Mouse (Mus musculus) thymus, postnatal 10 days (tissue): Measurements from ENCODE around the gene Psmg4.

Source experiments
- DNase-seq, 2 experiments: peaks; one replicate each; pipeline ENCODE4 v3.0.0; 2021; ENCODE audit warnings: low spot score in 2 of 2

Gene Psmg4

DNA sequence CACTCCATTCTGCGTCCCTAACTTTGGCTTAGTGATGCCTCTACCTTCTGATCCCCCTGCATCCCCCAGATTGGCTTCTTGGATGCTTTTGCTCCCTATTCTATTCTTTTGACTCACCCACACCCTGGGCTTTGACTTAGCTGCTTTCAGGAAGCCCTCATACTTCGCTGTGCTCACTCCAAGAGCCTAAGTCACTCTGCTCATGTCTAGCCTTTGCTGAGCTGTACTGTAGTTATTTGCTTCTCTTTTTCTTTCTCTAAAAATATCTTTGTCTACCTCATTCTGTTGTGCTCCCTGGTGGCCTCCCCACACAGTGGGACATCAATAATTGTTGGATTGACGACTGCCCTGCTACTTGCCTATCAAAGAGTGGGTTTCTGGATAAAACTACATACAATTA lies 14.6 kb upstream of the Psmg4 start:
- no peak for DNase-seq

DNA sequence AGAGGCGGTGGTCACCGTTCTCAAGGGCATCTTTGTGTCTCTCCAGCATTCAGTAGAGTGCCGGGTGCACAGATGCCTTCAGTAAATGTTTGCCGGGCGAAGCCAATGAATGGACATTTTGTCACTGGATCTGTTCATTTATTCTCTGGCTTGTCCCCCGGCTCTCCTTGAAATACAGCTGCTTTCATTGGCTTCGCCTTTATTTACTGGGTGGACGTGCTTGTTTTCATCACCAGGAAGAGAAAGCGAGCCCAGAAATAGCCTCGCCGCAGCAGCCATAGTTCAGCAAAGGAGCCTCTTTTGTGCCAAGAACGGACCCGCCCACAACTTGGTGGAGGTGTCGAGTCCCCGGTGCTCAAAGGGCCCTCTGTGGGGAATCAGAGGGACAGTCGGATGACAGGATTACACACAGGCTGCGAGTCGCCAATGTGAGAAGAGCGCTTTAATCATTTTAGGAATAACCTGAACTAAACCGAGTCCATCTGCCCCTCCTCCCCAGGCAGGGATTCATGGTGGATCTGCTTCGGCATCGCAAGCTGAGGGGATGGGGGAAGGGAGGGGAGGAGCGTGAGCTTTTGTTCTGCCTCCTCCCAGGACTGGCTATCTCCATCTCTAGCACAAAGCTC lies 13.9 kb upstream of the Psmg4 start:
- peak in 1 of 2 experiments; percentile 47 for DNase-seq

DNA sequence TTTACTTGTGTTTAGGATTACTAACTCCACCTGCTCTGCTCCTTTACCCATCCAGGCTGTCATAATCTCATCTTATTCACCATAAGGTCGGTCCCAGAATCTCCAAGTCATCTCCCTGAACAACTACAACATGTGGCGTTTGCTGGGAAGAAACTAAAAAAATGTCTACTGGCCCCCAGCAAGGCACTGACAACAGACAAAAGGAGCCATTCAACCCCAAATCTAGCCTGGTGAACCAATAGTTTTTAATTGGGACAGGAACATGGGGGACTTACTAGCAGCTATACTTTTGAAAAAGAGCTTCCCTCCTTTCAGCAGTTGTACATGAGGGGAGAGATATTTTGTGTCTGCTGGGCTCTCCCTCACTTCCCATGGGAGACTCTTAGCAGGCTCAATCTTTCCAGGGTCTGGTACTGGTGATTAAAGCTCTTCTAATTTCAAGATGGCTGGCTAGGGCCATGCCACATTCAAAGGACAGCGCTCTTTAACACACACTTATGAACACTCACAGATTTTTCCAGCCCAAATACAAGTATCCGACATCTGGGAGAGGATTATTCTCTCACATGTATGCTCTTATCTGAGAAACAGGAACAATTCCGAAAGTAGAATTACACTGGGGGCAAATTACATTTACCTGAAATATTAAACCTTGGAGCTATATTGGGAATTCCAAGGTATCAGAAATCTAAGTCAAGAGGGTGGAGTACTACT lies 13.1 kb upstream of the Psmg4 start:
- DNase-seq = no peak

DNA sequence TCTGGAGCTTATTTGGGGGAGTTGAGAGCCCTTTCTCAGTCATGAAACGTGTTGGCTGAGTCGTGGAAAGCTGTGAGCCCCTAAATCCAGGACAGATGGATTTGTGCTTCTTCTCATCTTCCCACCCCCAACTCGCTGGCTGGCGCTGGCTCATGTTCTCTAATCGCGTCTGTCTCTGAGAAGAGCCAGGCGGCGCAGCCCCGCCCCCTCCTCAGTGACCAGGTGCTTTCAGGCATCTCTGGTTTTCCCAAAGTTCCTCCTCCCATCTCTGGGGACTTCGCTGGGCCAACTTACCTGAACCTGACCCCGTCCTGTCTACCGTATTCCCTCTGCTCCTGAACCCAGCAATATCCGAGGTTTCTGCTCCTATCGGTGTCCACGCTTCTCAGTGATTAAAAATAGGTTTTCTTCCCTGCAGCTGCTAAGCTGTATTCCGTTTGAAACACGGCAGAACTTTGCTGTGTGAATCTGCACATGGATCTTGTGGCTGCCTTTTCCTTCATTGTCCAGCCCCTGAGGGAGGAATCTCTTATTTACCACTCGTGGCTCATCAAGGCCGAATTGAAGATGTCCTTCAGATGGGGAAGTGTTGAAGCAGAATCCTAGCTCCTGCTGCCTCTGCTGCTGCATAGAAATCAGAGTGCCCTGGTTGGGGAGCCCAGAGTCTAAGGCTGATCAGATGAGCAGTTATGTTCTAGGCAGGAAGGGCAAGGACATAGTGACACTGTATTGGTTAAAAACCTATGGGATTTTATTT lies 12.3 kb upstream of the Psmg4 start:
- DNase-seq = no peak

DNA sequence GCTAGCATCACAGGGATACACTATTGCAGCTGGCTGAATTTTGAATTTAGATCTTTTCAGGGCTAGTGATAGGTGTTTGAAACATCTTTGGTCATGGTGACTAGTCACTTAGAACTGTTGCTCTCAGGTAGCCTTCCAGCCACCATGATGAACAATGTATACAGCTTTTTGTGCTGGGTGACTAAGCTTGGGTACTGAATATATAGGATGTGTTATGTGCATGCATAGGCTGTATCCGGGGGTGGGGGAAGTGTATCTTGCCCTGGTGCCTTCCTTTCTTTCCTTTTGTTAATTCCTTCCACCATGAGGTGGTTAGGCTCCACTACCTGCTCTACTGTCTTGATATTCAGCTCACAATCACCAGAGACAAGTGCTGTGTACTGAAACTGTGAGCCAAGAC lies 11.3 kb upstream of the Psmg4 start:
- no peak for DNase-seq

DNA sequence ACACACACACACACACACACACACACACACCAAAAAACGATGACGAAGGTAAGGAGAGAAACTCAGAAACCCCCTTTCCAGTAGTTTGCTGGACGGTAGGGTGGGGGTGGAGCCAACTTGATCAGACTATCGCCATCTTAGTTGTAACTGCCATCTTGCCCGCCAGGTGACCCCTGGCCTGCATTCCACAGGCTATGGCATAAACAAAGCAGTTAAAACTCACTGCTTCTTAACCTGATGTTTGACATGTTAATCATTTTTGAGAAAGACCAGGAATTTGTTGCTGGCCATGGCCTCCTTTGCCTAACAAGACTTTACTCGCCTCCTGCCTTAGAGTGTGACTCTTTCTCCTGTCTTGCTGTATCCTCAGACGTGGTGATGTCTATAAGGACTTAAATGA lies 10.1 kb upstream of the Psmg4 start:
- DNase-seq = no peak

DNA sequence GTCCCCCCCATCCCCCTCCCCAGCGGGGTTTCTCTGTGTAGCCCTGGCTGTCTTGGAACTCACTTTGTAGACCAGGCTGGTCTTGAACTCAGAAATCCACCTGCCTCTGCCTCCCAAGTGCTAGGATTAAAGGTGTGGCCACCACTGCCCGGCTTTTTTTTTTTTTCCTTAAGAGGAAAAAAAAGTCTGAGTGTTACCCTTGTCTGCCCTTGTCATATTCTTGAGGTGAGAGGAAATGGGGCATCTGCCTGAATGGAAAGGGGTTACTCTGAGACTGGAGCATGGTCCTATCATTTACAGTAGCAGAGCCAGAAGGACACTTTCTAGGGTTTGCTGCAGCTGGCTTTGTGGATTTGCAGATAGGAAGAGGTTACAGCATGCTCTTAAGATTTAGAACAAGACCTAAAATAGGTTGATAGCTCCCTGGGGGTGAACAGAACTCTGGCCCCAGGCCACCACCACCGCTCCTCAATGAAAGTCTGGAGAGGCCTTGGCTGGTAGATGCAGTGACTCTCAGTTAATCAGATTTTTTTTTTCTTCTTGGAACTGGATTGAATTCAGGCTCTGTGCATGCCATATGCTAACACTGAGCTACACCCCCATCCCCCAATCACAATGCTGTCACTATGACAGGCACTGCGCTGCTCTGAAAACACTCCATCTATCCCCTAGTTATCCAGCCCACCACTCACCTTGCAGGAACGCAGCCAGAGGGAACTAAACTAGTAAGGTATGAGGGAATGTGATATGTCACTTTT lies 9.3 kb upstream of the Psmg4 start:
- DNase-seq = no peak

DNA sequence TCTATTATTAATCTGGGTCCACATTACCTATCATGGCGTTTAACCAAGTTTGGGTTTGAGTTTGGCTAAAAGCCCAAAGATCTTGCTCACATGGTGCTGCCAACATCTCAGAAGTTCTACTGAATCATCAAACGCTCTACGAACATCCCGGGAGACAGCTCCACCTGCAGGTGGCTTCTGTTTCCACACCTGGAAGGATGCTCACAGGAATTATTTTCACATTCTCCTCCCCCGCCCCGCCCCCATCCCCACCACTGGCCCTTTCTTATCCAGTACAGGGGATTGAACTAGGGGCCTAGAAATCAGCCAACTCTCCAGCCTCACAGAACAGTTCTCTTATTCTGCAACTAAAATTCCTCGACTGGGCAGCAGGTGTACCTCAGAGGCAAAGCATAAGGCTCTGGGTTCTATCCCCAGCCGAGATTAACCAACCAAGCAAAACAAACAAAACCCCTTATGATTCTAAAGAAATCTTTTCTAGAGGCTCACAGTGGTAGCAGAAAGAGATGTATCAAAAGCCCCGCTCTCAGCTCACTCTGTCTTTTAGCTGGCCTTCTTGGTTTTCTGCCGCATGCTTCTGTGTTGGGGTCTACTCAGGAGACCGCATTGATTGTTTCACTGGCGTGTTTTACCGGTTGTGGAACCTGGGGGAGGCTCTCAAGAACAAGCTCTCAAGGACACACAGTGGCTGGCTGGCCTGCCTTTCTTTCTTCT lies 8.4 kb upstream of the Psmg4 start:
- peak; percentile 67 to 80 for DNase-seq

DNA sequence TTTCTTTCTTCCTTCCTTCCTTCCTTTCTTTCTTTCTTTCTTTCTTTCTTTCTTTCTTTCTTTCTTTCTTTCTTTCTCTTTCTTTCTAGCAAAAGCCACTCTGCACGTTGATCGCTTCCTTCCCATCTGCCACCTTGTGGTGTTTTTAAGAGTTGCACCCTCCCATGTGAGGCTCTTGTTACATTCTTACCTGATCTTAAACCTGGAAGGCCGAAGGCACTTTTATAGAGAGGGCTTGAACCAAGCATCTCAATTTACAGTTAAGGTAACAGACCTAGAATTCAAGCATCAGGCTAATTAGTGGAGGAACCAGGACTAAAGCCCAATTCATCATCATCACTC lies 7.9 kb upstream of the Psmg4 start:
- DNase-seq = peak; percentile 64 to 80

DNA sequence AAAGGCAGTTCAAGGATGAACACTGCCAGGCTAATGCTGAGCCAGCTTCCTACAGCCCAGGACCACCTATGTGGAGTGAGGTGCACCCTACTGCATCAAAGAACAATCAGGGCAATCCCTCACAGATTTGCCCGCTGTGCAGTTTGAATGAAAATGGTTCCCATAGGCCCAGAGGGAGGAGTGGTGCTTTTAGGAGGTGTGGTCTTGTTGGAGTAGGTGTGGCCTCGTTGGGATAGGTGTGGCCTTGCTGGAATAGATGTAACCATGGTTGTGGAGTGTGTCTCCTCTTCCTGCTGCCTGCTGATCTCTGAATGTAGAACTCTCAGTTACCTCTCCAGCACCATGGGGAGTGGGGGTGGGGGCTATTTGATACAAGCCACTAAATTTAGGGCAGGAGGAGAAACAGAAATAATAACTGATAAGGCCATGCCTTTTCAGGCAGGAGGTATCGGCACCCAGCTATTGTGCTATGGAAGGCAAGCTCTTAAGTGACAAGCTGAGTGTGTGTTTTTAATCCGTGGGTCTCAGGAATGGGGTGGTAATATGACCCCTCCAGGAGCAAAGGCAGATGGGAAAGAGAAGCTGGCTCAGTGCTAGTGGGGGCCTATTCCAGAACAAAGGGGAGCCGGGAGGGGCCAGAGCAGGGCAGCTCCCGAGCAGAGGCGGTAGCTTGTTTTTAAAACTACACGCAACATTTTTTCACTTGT lies 6.5 kb upstream of the Psmg4 start:
- no peak for DNase-seq

DNA sequence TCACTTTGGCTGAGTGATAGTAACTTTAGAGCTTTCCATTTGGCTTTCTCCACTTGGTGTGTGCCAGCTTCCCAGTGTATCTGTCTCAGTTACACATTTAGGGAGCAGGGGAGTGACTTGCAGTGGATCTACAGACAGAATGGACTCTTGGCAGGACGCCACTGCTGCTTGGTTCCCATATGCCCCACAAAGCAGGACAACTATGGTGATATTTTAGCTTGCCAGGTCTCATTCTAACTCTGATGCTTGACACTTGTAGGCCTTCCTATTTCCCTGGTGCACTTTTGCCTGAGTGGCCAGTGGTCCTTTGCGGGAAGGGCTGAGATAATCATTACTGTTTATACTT lies 6.0 kb upstream of the Psmg4 start:
- no peak for DNase-seq

DNA sequence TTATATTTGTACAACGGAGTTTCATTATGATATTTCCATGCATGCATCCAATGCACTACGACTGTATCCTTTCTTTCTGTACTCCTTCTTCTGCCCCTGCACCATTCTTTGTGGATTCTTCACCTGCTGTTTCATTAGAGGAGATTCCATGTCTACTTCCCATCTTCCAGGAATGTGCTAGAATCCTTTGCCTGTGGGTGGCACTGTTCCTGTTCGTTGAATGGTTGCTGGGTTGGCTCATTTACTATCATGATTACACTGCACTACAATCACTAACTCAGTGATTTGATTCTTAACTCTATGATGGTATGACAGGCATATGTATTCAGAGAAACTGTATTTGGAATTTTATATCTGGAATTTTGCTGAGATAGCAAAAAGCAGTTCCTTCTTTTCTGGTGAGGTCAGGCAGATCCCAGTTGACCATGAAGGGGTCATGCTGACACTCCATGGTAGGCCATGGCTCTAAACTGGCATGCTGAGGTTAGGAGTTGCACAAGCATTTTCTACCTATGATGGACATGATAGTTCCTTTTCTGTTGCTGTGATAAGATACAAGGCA lies 5.1 kb upstream of the Psmg4 start:
- no peak for DNase-seq

DNA sequence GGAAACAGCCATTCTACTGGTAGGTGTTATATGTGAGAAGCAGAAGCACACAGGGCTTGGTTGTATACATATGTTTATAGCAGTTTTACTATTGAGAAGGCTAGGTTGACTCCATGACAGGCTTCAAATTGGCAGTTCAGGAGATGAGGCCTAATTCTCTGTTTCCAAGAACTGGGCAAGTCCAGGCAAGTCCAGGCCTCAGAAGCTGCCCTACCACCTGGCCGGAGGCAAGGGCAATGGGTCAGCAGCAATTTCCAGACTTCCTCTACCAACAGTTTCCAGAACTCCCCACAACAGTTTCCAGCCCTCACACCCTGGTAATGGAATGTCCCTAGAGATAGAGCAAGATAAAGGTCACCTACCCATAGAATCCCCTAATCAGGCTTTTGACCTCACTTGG lies 2.8 kb upstream of the Psmg4 start:
- DNase-seq = no peak

DNA sequence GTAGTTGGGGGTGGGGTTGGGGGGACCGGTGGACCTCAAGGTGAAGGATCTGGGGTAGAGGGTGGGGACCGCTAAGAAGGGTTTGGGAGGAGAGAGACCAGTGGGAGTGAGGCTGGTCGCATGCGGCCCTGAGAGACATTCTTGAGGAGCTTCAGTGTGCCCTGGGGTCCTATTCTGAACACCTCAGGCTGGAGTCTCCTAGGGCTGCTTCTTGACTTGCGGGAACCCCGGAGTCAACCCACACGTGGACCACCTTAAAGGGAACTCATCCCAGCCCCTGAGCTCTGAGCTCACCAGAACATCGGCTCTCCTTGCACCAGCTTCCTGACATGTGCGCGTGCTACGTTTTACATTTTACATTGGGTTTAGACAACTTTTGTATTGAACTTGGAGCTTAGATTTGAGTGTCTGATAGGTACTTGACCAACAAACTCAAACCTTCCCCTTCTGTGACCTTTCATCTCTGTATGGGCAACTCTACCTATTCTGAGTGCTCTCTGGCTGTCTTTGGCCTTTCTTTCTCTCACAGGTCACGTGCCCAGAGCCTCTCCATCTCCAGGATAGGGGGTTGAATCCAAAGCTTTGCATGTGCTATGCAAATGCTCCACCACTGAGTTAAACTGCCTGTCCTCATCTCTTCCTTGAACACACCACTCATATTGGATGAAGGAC lies 676 bp downstream of the Psmg4 start:
- DNase-seq = no peak

DNA sequence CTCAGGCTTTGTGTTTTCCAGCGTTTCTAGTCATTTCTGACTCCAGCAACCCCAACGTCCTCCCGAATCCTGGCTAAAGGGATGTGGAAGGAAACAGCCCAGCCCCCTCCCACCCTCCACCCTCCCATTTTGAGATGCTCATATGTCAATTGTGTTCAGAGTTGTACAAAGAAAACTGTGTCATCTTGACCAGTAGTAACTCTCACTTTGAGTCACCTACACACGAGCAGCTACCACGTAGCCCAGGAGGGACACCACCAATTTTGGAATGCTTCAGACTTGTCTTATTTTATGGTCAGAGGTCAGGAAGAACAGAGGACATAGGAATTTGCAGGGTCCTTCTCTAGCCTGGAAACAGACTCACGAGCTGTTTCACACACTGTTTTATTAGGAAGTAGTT lies 11.3 kb downstream of the Psmg4 start:
- DNase-seq = no peak

DNA sequence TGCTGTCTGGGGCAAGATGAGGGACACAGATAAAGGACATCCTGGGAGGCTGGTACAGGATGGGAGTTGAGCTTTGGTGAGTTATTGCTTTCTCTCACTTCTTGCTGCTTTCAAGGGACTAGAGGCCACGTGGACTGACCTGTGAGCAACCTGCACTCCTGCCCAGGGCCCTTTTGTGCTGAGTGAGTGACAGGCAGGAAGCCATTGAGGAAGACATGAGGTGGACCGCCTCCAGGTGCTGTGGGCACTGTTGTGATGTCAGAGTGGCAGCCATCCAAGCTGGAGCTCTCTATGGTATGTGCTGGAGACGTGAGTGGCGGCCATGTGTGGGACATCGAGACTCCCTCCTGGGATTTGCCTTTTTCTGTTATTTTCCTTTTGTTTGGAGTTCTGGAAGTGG lies 18.9 kb downstream of the Psmg4 start:
- no peak for DNase-seq

DNA sequence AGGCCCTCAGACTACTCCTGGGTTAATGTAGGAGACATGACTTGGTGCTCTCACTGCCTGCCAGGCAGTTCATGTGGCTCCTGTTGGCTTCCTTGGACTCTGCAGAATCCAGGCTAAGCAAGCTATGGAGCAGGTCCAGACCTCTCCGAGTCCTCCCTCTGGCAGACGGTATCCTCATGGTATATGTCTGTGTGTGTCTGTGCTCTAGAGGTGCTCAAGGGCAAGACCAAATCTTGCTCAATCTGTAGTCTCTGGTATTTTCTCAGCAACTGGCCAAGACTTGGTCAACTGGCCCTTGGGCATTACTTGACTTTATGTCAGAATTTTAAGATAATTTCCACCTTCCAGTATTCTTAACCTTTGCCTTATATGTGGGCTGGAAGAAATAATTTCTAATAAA lies 22.6 kb downstream of the Psmg4 start:
- no peak for DNase-seq

DNA sequence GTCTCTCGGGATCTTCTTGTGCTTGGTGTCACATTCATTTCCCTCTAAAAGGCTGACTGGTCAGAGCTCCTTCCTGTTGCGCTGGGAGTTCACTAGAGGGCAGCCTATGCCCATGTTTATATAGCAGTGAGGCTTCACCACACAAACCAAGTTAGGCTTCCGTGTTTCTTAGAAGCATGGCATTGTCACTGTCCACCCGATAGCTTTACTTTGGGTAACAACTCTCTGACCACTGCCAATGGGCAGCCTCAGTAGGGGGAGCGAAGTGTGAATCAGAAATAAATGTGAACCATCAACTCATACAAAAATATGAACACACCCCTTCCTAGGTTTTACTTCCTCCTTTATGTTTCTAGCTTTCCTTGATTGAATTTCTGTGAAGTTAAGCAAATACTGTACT lies 24.8 kb downstream of the Psmg4 start:
- peak; percentile 34 to 63 for DNase-seq

DNA sequence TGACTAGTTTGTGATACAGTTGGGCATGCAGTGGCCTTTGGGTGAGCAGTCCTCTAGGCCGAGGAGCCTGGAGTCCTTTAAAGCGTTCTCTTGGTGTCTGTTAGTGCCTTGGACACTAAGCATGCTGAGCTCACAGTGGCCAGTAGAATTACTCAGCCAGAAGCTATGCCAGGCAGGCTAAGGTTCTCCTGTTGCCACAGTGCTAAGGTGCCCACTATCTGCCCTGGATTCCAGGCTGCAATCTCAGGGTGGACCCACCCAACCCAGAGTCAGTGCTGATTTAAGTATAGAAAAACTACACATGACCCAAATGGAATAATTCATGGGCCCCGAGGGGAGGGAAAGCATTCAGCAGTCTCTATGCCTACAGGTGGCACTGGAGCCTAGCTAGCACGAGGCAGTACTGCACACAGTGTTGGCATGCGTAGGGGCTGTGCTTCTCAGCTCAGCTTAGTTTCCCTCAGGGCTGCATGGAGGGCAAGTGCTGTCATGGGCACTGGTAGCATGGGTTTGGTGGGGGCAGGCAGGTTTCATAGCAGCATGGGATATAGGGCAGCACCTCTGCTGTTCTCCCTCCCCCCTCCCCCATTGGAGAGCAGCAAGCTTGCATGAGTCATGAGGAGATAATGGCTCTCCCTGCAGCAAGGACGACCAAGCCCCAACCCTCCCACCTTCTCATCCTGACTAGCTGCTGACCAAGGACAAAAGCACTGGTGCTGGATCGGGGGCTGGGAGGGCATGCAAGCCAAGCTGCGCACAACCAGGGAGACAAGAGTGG lies 29.8 kb downstream of the Psmg4 start:
- no peak for DNase-seq

DNA sequence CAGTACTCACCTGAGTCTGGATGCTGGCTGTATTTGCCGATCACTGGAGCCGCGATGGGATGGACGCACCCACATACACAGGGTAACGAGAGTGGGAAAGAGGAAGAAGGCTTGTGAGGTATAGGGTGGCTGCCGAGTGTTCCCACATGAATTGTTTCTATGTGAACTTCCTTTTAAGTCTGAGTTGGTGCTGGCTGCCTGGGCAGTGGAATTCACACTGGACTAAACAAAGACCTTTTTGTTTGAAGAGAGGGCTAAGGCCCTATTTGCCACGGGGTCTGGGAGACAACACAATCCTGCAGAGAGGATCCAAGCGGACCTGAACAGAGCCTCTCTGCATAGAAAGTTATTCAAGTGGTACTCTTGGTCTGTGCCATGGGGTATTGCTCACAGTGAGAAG lies 30.6 kb downstream of the Psmg4 start:
- DNase-seq = no peak
